Mouse (Mus musculus) layer of hippocampus, adult 11-12 months (tissue): ENCODE results near the gene Tmprss4.

ENCODE experiments used
- DNase-seq: peaks from one replicate; pipeline ENCODE4 v3.0.0; 2022; ENCODE audit warnings: low spot score

Gene Tmprss4

DNA sequence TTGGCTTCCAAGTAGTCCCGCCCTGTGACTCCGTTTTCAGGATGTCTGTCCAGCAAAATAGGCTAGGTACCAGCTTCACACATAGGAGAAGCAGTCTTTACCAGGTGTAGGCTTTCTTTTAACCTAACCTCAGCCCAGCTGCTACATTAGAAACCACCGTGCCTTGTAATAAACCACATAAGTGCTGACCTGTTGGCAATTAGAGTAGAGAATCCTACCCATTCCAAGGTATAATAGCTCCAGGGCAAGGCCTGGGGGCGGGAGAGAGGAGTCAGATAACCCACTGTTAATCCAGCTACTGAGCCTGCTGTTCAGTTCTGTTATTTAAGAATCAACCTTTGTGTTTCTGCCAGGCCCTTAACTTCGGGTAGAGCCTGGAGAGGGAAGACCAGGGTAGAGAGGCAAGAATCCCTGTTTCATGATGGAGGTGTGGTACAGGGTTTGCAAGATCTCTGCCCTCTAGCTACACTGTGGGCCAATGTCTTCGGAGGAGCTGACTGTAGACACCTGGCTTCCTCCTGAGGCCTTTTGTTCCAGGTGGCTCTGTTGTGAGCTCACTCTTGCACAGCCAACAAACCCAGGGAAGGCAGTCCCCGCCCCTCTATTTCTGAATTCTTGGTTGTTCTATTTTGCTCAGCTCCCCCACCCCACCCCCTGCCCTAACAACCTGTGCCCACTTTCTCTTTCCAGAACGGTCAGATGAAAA, 7.6 kb downstream of the Tmprss4 start:
- DNase-seq = no peak

DNA sequence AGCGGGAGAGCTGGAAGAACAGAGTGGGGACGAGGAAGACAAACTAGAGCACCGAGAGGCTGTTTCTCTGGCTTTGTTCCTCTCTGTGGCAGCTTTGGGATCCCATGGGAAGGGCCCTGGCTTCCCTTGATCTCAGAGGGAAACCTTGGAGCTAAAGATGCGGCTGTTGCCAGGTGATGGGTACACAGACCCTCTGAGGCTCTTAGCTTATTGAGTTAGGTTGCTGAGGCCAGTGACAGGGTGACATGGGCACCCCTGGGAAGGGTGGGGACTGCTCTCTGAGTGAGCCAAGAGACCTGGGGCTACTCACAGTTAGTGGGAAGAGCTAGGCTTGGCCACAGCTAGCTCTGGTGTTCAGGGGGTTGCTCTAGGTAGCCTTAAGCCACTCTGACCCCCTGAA, 8.4 kb downstream of the Tmprss4 start:
- no peak for DNase-seq

DNA sequence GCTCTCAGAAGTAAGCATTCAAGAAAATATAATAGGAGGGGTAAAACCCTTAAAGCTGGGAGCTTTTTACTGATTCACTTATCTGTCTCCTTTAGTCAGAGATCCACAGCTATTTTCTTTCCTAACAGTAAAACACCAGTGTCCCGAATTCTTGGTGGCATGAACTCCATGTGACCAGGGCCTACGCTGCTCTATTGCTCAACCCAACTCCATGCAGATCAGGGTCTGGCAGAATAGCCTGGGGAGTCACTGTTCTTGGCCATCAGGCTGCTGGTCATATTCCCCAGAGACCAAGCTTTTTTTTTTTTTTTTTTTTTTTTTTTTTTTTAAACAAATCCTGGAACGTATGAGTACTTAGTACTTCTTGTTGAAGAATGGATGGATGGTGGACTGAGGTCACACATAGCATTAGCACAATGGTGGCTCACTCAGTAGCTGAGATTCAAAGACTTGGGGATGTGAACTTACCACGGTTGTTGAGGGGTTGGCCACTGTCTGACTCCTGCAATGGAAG, 14.2 kb downstream of the Tmprss4 start:
- no peak for DNase-seq

DNA sequence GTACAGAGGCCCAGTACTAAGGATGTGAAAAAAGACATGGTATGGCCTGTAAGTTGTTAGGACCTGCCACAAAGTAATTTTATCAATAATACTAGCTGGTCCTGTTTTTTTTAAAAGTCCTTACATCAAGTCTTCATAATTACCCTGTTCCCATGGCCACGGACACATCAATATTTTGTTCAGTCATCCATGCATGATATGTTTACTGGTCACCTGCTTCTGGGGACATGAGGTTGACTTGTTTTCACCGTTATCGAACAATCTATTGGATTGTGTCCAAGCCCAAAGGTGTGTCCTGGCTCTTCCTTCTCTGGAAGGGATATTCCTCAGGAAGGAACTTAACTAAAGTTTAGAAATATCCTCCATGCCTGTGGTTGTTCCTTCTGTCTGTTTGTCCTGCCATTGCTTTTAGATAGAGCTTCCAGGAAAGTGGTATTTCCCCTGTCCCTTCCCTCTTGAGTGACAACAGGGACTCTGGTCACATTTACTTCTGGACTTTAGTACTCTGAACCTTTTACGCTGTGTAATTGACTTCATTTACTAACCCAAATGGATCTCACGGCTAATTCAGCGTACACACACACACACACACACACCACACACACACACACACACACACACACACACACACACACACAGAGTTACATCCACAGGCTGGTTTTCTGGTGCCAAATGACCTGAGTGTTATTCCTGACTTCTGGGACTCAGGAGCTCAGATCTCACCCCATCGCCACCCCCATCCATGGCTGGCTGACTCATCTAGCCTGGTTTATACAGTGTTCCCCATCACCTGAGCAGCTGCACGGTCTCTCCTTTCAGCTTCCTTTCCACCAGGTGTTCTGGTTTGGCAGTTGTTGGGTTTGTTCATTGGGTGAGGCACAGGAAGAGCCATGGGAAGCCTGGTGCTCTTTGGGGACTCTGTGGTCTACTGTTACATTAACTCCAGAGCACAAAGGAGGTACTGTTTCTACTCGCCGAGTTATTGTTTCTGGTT, 15.0 kb downstream of the Tmprss4 start:
- DNase-seq = no peak

DNA sequence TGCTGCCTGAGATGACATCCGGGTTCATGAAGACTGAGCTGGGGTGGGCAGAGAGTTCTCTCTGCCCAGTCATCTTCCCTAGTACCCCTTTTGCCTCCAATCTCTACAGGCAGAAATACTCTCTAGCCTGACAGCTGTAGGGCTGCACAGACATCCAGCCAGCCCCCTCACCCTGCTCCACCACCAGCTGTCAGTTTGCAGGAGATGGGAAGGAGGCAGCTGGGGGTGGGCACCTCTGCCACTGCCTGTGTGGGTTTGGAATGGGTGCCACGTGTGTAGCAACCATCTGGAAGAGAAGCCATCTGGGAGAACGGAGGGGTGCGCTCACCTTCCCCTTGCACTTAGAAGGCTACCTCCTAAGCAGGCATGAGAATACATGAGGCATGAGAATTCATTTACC, 18.6 kb downstream of the Tmprss4 start:
- peak; percentile 53 for DNase-seq

DNA sequence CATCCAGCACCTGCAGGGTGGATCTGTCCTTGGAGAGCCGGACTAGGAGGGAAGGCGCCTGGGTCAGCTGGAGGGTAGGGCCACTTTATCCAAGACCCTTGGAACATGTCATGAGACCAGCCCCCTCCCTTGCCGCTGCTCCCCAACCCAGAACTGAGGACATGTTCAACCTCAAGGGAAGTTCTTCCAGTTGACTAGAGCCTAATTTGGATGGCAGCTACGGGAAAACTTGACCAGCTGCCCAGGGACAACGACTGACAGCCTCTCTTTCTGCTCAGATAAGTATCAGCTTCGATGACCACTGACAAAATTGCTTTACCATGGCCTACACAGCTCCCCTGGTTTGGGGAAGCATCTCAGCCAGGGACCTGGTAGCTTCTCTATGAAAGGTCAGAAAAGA, 20.6 kb downstream of the Tmprss4 start:
- no peak for DNase-seq

DNA sequence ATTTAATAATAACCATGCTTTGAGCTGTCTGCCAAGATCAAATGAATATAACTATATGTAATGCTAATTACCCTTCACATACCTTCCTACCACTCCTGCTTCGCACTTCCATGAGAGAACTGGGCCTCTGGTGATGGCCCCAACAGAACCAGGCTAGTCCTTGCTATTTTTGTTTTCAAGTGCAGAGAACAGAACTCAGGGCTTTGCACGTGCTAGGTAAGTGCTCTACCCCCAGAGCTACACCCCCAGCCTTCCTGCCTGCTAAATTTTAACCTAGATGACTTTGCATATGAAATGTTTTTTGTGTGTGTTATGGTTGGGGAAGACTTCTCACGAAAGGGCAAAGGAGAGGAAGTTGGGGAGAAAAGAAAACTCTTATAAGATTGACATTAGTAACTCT, 21.4 kb downstream of the Tmprss4 start:
- DNase-seq = no peak

DNA sequence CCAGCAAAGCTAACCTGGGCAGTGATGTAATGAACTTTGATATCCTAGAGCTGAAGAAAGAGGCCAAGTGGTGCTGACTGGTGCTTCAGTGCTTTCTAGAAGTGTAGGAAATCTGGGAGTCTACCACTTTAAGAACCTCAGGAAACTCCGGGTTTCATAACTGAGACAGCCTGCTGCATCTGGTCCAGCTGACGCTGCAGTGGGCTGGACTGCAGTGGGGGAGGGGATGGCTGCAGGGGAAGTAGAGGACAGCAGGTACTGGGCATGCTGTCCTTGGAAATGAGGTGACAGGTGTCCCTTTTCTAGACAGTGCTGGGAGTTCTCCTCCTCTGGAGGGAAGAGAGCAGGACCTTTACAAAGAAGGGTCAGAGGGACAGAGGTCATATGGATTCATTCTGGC, 22.1 kb downstream of the Tmprss4 start, which contains the start of gene BC049352:
BC049352 (plus strand) TSS at position 238 of the 400 bp plus-strand sequence.
- peak; percentile 24 for DNase-seq

DNA sequence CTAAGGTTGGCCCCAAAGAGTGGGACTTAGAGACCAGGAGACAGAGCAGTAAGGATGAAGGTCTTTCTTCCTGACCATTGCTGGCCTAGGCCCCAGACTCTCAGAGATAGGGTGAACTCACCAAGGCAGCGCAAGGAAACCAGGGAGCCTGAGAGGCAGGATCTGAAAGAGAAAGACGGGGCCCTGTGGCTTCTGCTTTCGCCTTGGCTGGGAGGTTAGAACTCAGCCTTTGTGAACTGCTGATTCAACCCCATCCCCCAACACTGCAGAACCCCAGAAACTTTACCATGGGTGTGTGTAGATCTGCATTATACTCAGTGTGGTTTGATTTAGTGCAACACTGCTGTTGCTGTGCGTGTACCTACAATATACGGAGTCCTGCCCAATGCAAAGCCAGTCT, 24.6 kb downstream of the Tmprss4 start:
- DNase-seq = no peak

DNA sequence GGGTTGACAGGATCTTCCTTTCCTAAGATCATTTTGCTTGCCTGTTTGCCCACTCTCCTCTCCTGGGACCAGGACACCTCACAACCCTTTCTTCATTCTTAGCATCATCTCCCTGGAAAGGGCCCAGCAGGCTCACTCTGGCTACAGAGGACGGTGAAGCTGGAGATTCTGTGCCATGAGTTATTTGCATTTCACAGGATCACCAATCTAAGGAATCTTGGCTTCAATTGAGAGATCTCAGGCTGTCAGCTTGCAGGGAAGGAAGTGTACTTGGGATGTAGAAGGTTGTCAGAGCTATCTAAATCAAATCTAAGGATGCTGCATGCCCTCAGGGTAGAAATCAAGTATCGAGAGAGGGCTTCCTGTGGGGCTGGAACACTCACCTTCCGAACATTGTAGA, 30.4 kb downstream of the Tmprss4 start:
- no peak for DNase-seq

DNA sequence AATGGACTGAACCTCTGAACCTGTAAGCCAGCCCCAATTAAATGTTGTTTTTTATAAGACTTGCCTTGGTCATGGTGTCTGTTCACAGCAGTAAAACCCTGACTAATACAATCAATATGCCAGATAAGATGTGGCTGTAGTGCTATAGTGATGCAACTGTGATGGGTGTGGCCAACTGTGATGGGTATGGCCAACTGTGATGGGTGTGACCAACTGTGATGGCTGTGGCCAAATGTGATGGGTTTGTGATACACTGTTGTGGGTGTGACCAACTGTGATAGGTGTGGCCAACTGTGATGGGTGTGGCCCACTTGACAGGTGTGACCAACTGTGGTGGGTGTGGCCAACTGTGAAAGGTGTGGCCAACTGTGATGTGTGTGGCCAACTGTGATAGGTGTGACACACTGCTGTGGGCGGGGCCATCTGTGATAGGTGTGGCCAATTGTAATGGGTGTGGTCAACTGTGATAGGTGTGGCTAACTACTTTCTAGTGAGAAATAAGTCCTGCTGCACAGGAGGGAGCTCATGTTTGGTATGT, 32.8 kb downstream of the Tmprss4 start:
- no peak for DNase-seq

DNA sequence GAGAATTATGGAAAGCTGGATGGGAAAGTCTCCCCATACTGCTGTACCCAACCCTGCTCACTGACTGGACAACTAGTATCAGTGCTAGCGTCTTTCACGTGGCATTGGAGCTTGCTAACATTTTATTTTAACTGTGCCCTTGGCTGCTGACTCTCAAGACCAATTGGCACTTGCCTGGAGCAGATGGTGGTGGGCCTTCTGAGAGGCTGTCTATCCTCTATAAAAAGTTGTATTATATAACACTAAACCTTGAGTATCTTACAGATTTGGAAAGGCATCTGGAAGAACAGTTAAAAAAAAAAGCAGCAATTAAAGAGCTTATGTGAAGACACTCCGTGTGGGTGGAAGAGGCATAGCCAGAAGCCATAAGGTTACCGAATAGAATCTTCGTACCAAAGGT, 33.7 kb downstream of the Tmprss4 start:
- DNase-seq = no peak

DNA sequence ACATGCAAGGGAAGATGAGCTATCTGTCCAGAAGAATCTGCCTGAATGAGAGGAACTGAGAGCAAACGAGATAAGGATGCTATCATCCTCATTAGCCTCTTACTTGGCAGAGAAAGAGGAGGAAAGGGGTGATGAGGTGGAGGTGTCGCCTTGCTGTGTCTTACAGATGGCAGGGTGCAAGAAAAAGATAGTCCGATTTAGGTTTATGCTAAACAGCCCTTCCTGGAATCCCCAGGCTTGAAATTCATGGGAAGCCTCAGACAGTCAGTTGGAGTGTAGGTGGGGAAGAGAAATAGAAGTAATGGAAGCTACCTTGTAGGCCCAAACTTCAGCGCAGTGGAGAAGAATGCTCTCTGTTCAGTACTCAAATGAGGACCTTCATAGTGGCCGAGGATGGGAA, 36.0 kb downstream of the Tmprss4 start:
- no peak for DNase-seq

DNA sequence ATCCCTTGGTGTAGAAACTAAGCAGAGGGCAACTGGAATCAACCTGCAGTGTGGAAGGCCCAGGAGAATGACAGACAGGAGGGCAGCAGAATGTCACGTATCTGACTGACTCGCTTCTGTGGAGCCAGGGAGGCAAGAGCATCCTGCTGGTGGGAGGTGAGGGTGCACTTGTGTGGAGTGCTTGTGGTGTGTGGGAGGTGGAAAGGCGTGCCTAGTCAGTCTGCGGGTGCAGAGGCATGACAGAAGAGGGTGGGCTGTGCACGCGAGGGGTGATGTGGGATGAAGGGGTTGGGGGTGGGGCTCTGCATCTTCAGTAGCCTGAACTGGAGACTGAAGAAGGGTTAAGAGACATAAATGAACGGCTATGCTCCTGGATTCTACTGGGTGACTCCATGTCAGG, 50.5 kb downstream of the Tmprss4 start:
- no peak for DNase-seq

DNA sequence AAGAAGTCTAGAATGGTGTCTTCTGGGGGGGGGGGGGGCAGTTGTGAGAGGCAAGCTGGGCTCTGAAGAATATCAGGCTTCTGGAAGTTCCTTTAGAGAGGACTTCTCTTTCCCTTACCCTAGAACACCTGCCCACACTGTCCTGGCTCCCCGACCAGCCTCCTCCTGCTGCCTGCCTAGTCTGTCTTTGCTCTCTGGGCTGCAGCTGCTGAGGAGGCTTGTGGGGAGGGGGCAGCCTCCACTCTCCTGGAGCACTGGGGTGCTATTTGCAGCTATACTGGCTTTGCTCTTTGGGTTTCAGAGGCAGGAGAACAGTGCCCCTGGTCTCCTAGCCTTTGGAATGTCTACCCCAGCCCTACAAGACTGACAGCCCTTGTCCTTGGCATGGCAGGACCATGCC, 53.0 kb downstream of the Tmprss4 start:
- no peak for DNase-seq

DNA sequence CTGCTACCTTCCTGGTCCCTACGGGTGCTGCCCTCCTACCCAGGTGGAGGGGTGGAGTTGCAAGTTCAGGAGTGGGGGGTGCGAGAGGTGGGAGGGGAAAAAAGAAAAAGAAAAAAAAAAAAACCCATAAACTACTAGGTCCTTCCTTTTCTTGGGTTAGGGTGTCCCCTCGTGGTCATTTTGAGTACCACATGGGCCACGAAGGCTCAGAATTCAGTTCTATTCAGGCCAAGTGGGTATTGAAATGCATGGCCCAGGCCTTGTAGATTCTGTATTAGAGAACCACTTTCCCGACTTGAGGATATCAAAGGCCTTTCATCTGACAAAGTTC, 57.7 kb downstream of the Tmprss4 start:
- DNase-seq = peak; percentile 80

DNA sequence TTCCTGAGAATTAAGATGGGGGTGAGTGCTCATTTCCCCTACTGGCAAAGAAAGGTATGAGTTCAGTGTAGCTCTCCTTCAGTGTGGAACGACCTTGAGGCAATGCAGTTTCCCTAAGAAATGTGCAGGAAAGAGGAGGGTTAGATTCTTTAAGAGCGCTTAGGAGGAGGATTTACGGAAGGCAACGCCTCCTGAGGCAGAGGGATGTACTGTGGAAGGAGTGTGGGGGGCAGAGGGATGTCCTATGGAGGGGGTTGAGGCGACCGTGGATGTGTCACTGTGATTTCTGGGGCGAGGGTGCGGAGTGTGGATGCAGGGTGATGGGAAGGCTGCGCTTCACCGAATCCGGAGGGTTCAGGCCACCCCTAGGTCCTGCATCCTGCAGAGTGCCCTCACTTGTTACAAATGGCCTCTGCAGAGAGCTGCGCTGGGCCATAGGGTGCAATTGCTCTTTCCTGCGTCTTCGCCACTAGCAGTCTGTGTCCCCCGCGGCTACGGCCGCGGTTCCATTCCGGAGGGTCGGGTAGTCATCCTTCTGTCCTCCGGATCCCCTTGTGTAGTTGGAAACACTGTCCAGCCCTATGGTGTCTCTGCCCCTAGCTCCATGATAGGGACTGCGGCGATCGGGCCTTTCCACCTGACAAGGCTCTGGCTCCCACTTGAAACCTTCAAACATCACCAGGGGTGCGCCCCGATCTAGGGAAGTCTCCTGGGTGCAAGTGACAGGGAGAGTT, 58.2 kb downstream of the Tmprss4 start:
- DNase-seq = peak; percentile 28

DNA sequence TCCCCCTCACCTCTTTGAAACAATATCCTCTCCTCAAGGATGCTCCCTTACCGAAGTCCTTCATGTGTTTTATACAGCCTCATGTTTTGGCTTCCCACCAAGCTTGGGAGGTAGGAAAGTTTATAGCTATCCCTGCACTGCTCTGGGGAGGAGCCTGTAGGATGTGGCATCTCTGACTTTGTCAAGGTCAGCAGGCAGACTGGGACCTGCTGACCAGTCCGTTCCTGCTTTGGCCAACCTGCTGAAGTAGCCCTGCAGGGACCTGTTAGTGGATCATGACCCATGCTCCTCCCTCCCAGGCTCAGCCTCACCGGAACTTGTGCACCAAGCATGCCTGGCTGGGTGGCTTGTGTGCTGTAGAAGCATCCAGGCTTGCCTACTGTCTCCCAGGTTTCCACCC, 61.2 kb downstream of the Tmprss4 start:
- DNase-seq = no peak

DNA sequence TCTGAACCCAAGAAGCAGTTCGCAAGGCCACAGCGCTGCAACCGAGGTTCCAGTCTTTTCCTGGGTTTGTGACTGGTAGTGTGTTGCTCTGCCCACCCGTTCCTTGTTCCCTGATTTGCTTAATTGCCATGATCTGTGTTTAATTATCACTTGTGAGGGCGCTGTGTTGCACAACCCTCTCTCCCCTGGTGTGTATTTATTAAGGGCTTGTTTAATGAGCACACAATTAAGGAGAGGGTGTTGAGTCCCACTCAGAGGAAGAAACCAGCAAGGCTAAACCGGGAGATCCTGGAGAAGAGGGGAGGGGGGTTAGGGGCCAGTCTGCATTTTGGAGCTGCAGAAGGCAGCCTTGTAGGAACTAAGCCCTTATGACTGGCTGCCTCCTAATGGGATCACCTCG, 62.9 kb downstream of the Tmprss4 start:
- no peak for DNase-seq

DNA sequence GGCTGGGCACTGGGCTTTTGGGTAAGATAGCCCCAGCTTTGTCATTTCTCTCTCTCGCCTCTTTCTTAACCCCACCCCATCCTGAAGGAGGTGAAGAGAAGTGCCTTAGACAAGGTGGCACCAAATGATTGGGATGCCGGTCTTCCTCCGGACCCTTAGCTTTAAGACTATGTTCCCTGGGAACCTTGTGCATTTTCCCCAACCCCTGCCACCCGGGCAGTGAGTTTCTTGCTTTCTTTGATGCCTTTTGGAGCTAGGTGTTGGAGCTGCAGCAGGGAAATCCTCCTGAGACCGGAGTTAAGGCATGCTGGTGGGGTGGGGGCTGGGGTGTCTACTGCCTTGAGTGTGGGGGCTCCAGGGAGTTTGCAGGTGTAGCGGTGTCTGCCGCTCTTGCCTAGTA, 64.8 kb downstream of the Tmprss4 start:
- no peak for DNase-seq

DNA sequence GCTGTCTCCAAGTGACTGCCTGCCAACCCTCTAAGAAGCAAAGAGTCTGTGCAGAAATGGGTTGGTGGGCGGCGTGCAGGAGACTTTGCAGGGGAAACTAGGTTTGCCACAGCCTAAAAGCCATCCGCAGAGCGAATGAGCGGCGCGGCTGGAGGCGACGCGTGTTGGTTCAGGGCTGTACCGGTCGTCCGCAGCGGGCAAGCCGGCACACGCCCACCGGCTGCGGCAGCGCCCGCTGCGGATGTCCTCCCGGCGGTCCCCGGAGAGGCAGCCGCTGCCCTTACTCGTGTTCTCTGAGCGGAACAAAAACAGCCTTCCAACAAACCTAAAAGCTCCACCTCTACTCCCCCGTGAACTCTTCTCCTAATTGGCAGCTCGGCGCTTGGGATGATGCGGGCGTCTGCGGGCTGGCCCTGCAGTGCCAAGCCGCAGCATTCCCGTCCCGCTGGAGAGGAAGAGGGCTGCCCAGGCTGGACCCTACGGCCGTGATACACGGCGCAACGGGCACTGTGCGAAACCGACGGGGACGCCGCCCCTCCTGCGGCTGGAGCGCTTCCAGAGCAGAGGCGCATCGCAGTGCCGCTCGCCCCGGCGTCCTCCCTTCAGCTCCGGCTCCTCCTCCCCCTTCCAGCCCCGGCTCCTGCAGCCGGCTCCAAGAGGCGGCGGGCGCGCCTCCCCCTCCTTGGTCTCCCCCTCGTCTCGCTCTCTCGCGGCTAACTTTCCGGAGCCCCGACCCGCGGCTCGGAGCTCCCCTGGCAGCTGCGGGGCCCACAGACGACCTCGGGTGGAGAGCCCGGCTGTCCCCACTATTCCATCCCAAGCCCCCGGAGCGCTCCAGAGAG, 65.5 kb downstream of the Tmprss4 start, which contains the start of gene Scn4b:
Scn4b (plus strand) TSS at position 205 of the 842 bp plus-strand sequence.
- DNase-seq = no peak
